Mouse (Mus musculus) myocyte (in vitro differentiated cells): Measurements from ENCODE around the gene Cmtm3. TPM values are rescaled to one million over a fixed set of nuclear protein-coding genes. Genes with fewer than 3 reads are reported as not detected.
"Not testable (repeated sequence)": the region's sequence is repeated elsewhere in the genome, so short reads cannot be mapped to it uniquely, and the experiment has no call there.

Experiments
- H3K27me3 ChIP-seq: one replicate; pipeline ENCODE4 v1.6.1; 2011; ENCODE audit not compliant: control insufficient read depth, insufficient read depth, insufficient read length
- H3K36me3 ChIP-seq: one replicate; pipeline ENCODE4 v1.6.1; 2011; ENCODE audit not compliant: control insufficient read depth, insufficient read depth
- H3K4me2 ChIP-seq: one replicate; pipeline ENCODE4 v1.6.1; 2011; ENCODE audit warnings: low read depth, control low read depth
- H3K4me3 ChIP-seq: one replicate; pipeline ENCODE4 v1.5.1; 2011; ENCODE audit warnings: mild to moderate bottlenecking, control low read depth, moderate library complexity
- H3K79me2 ChIP-seq: one replicate; pipeline ENCODE4 v1.6.1; 2011; ENCODE audit not compliant: control insufficient read depth, insufficient read depth
- H3ac ChIP-seq: one replicate; pipeline ENCODE4 v1.6.1; 2011; ENCODE audit not compliant: control insufficient read depth, insufficient read length
- CEBPB ChIP-seq: IDR thresholded peaks from 2 replicates; pipeline ENCODE4 v1.6.1; 2011; ENCODE audit warnings: mild to moderate bottlenecking, moderate library complexity; ENCODE audit not compliant: poor library complexity, insufficient read depth, severe bottlenecking
- E2F4 ChIP-seq: IDR thresholded peaks from one replicate; pipeline ENCODE4 v1.6.1; 2011; ENCODE audit warnings: mild to moderate bottlenecking, control low read depth, moderate library complexity; ENCODE audit not compliant: insufficient read depth
- MAX ChIP-seq: IDR thresholded peaks from one replicate; pipeline ENCODE4 v1.6.1; 2011; ENCODE audit warnings: low read depth, mild to moderate bottlenecking, control low read depth
- MYOD1 ChIP-seq, 3 experiments: IDR thresholded peaks; one replicate each; pipeline ENCODE4 v1.6.1; 2011; ENCODE audit warnings: control low read depth in 2 of 3, low read depth in 2 of 3, mild to moderate bottlenecking in 2 of 3, moderate library complexity in 1 of 3; ENCODE audit not compliant: insufficient read length in 2 of 3, control insufficient read depth in 1 of 3
- MYOG ChIP-seq, 3 experiments: IDR thresholded peaks; one replicate each; pipeline ENCODE4 v1.6.1; 2011; ENCODE audit warnings: control low read depth in 2 of 3, low read depth in 2 of 3, mild to moderate bottlenecking in 2 of 3; ENCODE audit not compliant: insufficient read length in 2 of 3, control insufficient read depth in 1 of 3, insufficient read depth in 1 of 3
- POLR2A ChIP-seq: IDR thresholded peaks from one replicate; pipeline ENCODE4 v1.6.1; 2011; ENCODE audit warnings: low read depth, mild to moderate bottlenecking, control low read depth, moderate library complexity; ENCODE audit not compliant: insufficient read length
- POLR2AphosphoS2 ChIP-seq: IDR thresholded peaks from one replicate; pipeline ENCODE4 v1.6.1; 2011; ENCODE audit warnings: low read depth, control low read depth; ENCODE audit not compliant: insufficient read length
- REST ChIP-seq: IDR thresholded peaks from one replicate; pipeline ENCODE4 v1.6.1; 2011; ENCODE audit warnings: mild to moderate bottlenecking, control low read depth, moderate library complexity; ENCODE audit not compliant: insufficient read depth, insufficient read length
- SRF ChIP-seq: IDR thresholded peaks from one replicate; pipeline ENCODE4 v1.6.1; 2011; ENCODE audit warnings: low read depth; ENCODE audit not compliant: control insufficient read depth, insufficient read length
- TCF12 ChIP-seq: IDR thresholded peaks from one replicate; pipeline ENCODE4 v1.6.1; 2011; ENCODE audit warnings: mild to moderate bottlenecking, control low read depth; ENCODE audit not compliant: poor library complexity, insufficient read depth, severe bottlenecking
- TCF3 ChIP-seq: IDR thresholded peaks from one replicate; pipeline ENCODE4 v1.6.1; 2011; ENCODE audit warnings: low read depth, control low read depth; ENCODE audit not compliant: insufficient read length
- USF1 ChIP-seq: IDR thresholded peaks from one replicate; pipeline ENCODE4 v1.6.1; 2011; ENCODE audit warnings: low read depth, mild to moderate bottlenecking, control low read depth, moderate library complexity
- polyA plus RNA-seq: library from polyadenylated mRNA; unstranded; fragments of >200 nt; fragmentation: generic; extraction: Trizol; gene quantifications from one replicate; pipeline ENCODE4 v1.2.1, GENCODE M21; 2012; ENCODE audit warnings: missing spikeins

The Cmtm3 gene
- polyA plus RNA-seq, 1 experiment, result 28.6 TPM

GRCm38 (mm10) chr8:104313311-104313710 lies 25.9 kb upstream of the Cmtm3 start:
- Histone ChIP-seq H3ac (no peak overlapping the region), H3K27me3 (peaks cover 17% of the 10 kb centered on the region), H3K4me3 (no peak overlapping the region), H3K4me2 (no peak overlapping the region), H3K36me3 (no peaks in the 10 kb centered on the region), H3K79me2 (no peaks in the 10 kb centered on the region)
- no peak for TF ChIP-seq SRF
- TF ChIP-seq TCF12, result no peak
- TF ChIP-seq REST, result no peak
- no peak for TF ChIP-seq MYOG (IDR thresholded peaks at IDR 0.05; ENCODE audit: control insufficient read depth in 1 of 3, insufficient read depth in 1 of 3, insufficient read length in 2 of 3, low read depth in 2 of 3)
- no peak for TF ChIP-seq USF1
- TF ChIP-seq MYOD1 (IDR thresholded peaks at IDR 0.05; ENCODE audit: control insufficient read depth in 1 of 3, insufficient read length in 2 of 3, low read depth in 2 of 3), result no peak
- no peak for TF ChIP-seq MAX
- TF ChIP-seq E2F4, result no peak
- no peak for TF ChIP-seq TCF3
- no peak for TF ChIP-seq CEBPB
- TF ChIP-seq POLR2AphosphoS2, result no peak

DNA sequence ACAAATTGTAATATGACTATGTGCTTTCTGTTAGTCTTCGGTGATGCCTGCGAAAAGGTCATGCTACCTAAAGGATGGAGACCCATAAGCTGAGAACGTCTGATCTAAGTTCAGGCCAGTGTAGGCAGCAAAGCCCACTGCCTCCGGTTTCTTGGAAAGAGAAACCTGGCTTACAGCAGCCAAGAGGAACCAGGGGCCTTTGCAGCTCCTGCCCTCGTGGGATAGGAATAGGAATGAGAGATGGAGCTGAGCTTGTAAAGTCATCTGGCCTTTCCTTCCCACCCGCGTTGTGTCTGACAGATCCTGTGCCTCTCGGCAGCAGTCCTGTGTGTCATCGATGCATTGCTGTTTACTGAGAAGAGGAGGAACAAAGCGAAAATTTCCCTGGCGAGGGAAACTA lies 17.9 kb upstream of the Cmtm3 start, which contains the start of gene Gm11020:
Gene Gm11020, plus strand, starts transcription at position 301 of the 400 bp plus-strand sequence.
- not testable (repeated sequence) for H3ac ChIP-seq, H3K79me2 ChIP-seq, H3K4me3 ChIP-seq, H3K27me3 ChIP-seq, H3K4me2 ChIP-seq, H3K36me3 ChIP-seq

DNA sequence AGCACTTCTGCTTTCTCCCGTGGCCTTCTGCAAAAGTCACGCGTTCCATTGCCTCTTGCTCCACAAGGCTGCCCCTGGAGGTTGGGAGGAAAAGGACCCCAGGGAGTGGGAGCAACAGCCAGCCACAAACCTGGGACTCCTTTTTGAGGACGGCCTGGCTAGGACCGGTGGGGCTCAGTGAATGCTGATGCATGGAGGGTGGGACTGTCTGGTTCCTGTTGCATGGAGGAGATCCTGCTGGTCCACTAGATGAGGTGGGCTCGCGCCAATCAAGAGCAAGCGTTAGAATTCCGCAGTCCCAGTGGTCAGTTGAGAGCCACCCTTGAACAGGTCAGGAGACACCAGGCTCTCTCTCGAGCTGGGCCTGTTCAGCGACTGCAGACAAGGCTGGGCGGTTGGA lies 17.3 kb upstream of the Cmtm3 start, which contains the start of gene Cmtm2b:
Gene Cmtm2b, plus strand, starts transcription at position 301 of the 400 bp plus-strand sequence.
- not testable (repeated sequence) for H3K36me3 ChIP-seq, H3K4me2 ChIP-seq, H3K27me3 ChIP-seq, H3K4me3 ChIP-seq, H3K79me2 ChIP-seq, H3ac ChIP-seq

GRCm38 (mm10) chr8:104332665-104333631 lies 6.3 kb upstream of the Cmtm3 start:
- no peak for TF ChIP-seq MYOG (IDR thresholded peaks at IDR 0.05; ENCODE audit: control insufficient read depth in 1 of 3, insufficient read depth in 1 of 3, insufficient read length in 2 of 3, low read depth in 2 of 3)
- TF ChIP-seq USF1, result no peak
- TF ChIP-seq POLR2A, result no peak
- no peak for TF ChIP-seq TCF12
- no peak for TF ChIP-seq E2F4
- TF ChIP-seq REST, result no peak
- no peak for TF ChIP-seq MAX
- no peak for TF ChIP-seq POLR2AphosphoS2
- no peak for TF ChIP-seq CEBPB
- no peak for TF ChIP-seq MYOD1 (IDR thresholded peaks at IDR 0.05; ENCODE audit: control insufficient read depth in 1 of 3, insufficient read length in 2 of 3, low read depth in 2 of 3)
- no peak for TF ChIP-seq TCF3
- no peak for TF ChIP-seq SRF
- Histone ChIP-seq H3K27me3 (peaks cover 10% of the 10 kb centered on the region), H3ac (no peak overlapping the region), H3K36me3 (no peaks in the 10 kb centered on the region), H3K4me3 (no peak overlapping the region), H3K79me2 (no peaks in the 10 kb centered on the region), H3K4me2 (no peak overlapping the region)

DNA sequence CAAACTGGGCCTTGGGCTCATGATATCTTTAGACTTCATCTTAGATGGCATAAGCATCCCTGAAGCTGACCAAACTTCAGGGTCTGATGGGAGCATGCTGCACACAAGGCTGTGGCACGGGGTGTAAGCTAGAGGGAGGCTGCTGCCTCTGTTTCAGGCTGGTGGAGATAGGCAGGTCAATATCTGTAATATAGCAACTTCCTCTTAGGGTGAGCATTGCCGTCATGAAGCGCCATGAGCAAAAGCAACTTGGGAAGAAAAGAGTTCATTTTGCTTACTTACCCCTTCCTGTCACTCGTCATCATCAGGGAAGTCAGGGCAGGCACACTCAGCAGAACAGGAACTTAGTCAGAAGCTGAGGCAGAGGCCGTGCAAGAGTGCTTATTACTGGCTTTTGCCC lies 5.4 kb upstream of the Cmtm3 start:
- Histone ChIP-seq H3K4me2 (no peak overlapping the region), H3K36me3 (no peaks in the 10 kb centered on the region), H3K4me3 (no peak overlapping the region), H3ac (no peak overlapping the region), H3K79me2 (no peaks in the 10 kb centered on the region), H3K27me3 (peaks cover 10% of the 10 kb centered on the region)
- TF ChIP-seq TCF3 (no peak), POLR2A (no peak), POLR2AphosphoS2 (no peak), USF1 (no peak), MYOD1 (IDR thresholded peaks at IDR 0.05; ENCODE audit: control insufficient read depth in 1 of 3, insufficient read length in 2 of 3, low read depth in 2 of 3) (no peak), REST (no peak), TCF12 (no peak), MYOG (IDR thresholded peaks at IDR 0.05; ENCODE audit: control insufficient read depth in 1 of 3, insufficient read depth in 1 of 3, insufficient read length in 2 of 3, low read depth in 2 of 3) (no peak), CEBPB (no peak), SRF (no peak), MAX (no peak), E2F4 (no peak)
